Mouse (Mus musculus) liver, adult (tissue): Measurements from ENCODE around the gene Akap1.

Experiments used
- GATA4 ChIP-seq: IDR thresholded peaks from 2 replicates; pipeline ENCODE4 v1.6.1; 2014; ENCODE audit warnings: mild to moderate bottlenecking, low read length; ENCODE audit not compliant: insufficient replicate concordance

Gene Akap1

GRCm38 (mm10) chr11:88869443-88869842 lies 5.1 kb upstream of the Akap1 start:
- TF ChIP-seq GATA4 = no peak

- no peak for TF ChIP-seq GATA4
These were observed 405 bp downstream of the Akap1 start for GRCm38 (mm10) chr11:88863904-88864457.

- peak; percentile 27; the same call in 1 of the 2 replicates for TF ChIP-seq GATA4
These were observed 1.1 kb downstream of the Akap1 start for GRCm38 (mm10) chr11:88863071-88863903.

DNA sequence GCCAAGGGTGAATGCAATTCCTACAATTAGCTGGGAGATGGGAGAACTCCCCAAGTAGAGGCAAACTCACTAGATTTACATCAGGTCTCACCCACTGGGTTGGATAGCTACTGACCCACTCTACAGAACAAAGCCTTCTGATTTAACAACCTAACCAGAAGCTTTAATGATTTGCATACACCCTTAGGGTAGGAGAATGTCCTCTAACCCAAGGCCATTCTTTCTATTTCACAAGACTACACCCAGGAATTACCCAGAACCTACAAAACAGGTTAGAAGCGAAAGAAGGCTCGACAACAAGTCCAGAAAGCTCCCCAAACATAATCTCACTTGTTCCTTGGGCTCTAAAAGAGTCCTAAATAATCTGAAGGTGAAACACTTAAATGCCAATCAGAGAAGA lies 2.0 kb downstream of the Akap1 start:
- TF ChIP-seq GATA4 = no peak

DNA sequence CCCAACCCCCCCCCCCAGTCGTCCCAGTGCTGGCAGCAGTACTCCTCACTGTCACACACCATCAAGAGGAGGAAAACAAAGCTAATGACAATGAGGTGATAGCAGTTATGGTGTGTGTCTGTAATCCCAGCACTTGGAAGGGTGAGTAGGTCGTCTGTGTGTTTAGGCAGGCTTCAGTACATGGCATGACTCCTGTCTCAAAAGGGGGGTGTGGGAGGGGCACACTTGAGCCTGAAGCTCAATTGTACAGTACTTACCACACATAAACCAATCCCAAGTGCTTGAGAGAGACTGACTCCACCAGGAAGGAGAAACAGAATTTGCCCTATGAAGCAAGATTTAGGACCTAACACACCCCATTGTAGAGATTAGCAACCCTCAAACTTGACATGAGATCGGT lies 3.3 kb downstream of the Akap1 start:
- no peak for TF ChIP-seq GATA4

GRCm38 (mm10) chr11:88860641-88861040 lies 3.7 kb downstream of the Akap1 start:
- TF ChIP-seq GATA4 = no peak

DNA sequence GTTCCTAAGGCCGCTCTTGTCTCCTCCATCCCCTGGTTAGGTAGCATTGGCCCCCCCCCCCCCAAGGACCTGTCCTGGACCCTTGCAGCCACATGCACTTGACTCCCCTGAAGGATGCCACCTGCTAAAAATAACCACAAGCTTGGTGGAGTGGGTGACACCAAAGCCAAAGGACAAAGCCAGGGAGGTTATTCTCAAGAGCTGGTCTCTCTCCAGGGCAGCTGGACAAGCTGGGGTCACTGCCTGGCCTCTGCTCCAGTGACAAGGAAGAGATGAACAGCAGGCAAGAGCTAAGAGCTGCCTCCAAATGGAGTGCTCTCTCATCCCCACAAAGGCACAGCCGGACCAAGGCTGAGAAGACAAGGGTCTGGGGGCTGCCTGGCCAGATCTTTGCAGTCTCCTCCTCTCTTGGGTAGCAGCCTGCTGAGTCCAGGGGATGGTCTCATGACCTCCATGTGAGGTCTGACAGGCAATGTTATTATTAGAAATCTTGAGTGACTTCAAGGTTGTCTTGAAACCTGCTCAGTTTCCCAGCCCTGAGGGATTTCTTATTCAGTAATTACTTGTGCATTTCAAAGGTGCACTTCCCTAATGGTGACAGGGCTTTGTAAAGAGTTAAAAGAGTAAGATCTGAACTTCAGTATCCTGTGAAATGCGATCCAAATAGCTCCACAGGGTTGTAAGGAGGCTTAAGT lies 6.9 kb downstream of the Akap1 start:
- TF ChIP-seq GATA4 = no peak

DNA sequence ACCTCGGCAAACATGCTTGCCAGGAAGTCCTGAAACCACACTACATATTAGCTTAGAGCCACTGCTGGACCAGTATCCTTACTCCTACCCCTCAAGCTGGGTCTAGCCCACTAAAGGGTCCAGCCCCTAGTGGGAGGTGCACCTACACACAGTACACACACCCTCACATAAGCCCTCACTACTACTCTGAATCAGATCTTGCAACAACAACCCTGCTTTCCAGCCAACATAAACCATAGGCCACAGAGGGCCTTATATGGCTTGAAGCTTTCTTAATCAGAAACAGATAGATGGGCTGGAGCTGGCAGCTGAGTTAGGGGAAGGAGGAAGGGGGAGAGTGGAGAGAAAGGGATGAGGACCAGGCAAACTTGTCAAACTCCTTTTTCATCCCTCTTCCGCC lies 8.0 kb downstream of the Akap1 start:
- TF ChIP-seq GATA4 = no peak

DNA sequence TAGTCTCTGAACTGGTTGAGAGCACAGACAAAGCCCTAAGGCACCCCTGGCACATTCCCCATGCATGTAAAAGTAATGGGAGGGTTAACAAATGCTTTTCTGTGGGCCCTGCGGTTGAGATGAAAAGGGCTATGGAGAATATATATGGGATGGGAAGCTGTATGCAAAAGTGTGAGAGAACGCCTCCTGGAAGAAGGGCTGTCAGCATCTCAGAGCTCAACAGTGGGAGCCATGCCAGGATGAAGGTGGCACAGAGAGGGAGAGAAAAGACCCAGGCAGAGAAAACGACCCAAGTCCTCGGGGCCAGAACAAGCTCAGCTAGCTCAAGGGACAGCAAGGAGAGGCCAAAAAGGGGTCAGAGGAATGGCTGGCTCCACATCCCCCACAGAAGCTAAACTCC lies 8.6 kb downstream of the Akap1 start:
- TF ChIP-seq GATA4 = no peak

- no peak for TF ChIP-seq GATA4
These were observed 10.8 kb downstream of the Akap1 start for GRCm38 (mm10) chr11:88853588-88853987.

- no peak for TF ChIP-seq GATA4
These were observed 11.6 kb downstream of the Akap1 start for GRCm38 (mm10) chr11:88852806-88853205.

DNA sequence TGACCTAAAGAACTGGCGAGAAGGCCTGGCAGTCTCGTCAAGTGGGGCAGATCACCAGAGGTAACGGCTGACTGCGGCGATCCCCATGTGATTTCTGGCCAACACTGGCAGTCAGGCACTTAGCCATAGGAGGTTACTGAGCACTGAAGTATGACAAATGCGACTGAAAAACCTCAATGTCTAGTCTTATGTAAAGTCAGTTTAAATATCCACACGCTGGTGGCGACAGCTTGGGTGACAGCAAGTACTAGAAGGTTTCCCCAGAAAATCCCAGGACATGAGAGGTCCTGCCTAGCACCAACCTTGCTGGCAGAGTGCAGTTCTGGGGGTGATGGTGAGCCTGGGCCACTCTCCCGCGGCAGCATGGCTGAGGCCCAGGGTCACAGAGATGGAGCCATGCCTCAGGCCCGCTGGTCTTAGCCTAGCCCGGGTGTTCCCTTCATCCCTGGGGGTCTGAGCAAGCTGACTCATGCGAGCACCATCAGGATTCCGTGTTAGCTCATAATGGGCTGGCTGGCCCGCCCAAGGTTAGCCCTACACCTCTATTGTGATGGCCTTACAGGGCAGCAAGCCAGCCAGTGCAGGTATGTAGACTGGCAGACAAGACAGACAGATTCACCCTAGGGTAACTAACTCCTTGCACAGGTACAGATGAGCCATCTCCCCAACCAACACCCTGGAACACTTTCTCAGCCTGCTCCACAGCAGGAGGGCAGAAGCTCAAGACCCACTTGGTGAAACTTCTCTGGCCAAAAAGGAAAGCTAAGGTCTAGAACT lies 13.1 kb downstream of the Akap1 start:
- TF ChIP-seq GATA4 = no peak

DNA sequence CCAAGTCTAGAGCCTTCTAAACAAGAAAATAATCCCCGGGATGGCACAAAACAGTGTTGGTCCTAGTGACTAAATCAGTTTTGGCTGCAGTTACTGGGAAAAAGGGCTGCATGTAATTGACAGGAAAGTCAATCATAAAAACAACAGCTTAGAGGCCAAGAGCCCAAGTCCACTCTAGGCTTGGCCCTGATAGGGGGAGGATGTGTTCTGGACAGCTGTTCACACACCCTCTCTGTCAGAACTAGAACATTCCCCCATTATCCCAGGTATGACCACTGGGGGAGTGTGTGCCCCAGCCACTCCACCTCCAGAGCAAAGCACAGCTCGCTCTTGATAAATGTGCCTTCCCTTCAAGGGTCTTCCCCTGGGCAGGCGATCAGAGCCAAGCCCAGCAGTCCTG lies 14.7 kb downstream of the Akap1 start:
- TF ChIP-seq GATA4 = no peak

DNA sequence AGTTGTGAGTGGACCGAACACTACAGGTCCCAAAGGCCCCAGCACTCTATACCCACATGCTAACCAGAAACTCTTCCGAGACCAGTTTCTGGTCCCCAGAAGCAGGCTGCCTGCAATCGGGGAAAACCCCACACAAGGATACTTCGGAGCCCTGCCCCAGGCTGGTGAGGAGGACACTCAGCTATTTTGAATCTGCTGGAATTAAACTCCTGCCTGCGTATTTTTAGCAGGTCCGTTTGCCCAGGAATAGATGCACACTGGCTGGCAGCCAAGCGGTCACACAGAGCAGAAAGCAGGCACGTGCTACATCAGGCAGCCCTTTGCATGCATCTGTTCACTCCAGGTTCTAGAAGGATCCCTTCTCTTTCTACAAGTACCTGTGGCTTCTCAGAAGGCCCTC lies 15.1 kb downstream of the Akap1 start:
- TF ChIP-seq GATA4 = no peak

GRCm38 (mm10) chr11:88848590-88848989 lies 15.8 kb downstream of the Akap1 start:
- no peak for TF ChIP-seq GATA4
